Mouse (Mus musculus) thymus, adult 2 months (tissue): Measurements from ENCODE around the gene Sfi1.
"Not testable (repeated sequence)": the region's sequence is repeated elsewhere in the genome, so short reads cannot be mapped to it uniquely, and the experiment has no call there.

ENCODE experiments used
- CTCF ChIP-seq: fragments of 200-500 bp; IDR thresholded peaks from 2 replicates; pipeline ENCODE4 v1.5.1; 2012; ENCODE audit warnings: mild to moderate bottlenecking, control low read depth, low read length, moderate library complexity, borderline replicate concordance; ENCODE audit not compliant: control insufficient read depth, poor library complexity, insufficient read depth; ENCODE audit errors: extremely low read depth
- POLR2A ChIP-seq: fragments of 200-500 bp; IDR thresholded peaks from 2 replicates; pipeline ENCODE4 v1.6.1; 2012; ENCODE audit warnings: mild to moderate bottlenecking, low read length, control low read depth, moderate library complexity; ENCODE audit not compliant: control insufficient read depth, poor library complexity, insufficient read depth; ENCODE audit errors: extremely low read depth

GRCm38 (mm10) chr11:3153666-3154397, 39.4 kb downstream of the Sfi1 start:
- TF ChIP-seq CTCF, POLR2A: not testable (repeated sequence)
